Mouse (Mus musculus): ENCODE data around the gene Nkx2-1.

GRCm38 (mm10) chr12:56519738-56520191 lies 16.9 kb downstream of the Nkx2-1 start:
- TF ChIP-seq CTCF (conservative IDR thresholded peaks at IDR 0.05; ENCODE audit: insufficient read depth, insufficient read length, low read depth, low read length), result no peak
- TF ChIP-seq POLR2A (IDR thresholded peaks at IDR 0.05; ENCODE audit: low read depth, low read length), result no peak

All from kidney, adult 2 months (tissue).